Mouse (Mus musculus): ENCODE data around the gene Prrc2a.

Gene Prrc2a

GRCm38 (mm10) chr17:35189186-35189585 lies 24.5 kb upstream of the Prrc2a start:
- no peak for DNase-seq

GRCm38 (mm10) chr17:35187959-35188610 lies 23.4 kb upstream of the Prrc2a start, which contains the start of gene Lst1:
Lst1 (minus strand) TSS chr17:35188439.
- no peak for DNase-seq

- no peak for DNase-seq
Measured at GRCm38 (mm10) chr17:35187345-35187744, 22.6 kb upstream of the Prrc2a start.

GRCm38 (mm10) chr17:35186681-35187080 lies 22.0 kb upstream of the Prrc2a start:
- no peak for DNase-seq

GRCm38 (mm10) chr17:35185639-35186611 lies 21.2 kb upstream of the Prrc2a start:
- no peak for DNase-seq

GRCm38 (mm10) chr17:35180093-35180492 lies 15.4 kb upstream of the Prrc2a start:
- no peak for DNase-seq

- no peak for DNase-seq
Measured at GRCm38 (mm10) chr17:35178528-35178927, 13.8 kb upstream of the Prrc2a start.

GRCm38 (mm10) chr17:35175968-35176367 lies 11.3 kb upstream of the Prrc2a start, which contains the start of gene Aif1:
Aif1 (minus strand) TSS chr17:35176068.
- no peak for DNase-seq

GRCm38 (mm10) chr17:35175382-35175781 lies 10.7 kb upstream of the Prrc2a start:
- no peak for DNase-seq

- no peak for DNase-seq
Measured at GRCm38 (mm10) chr17:35174201-35174977, 9.7 kb upstream of the Prrc2a start.

GRCm38 (mm10) chr17:35173329-35173728 lies 8.6 kb upstream of the Prrc2a start:
- DNase-seq, result no peak

GRCm38 (mm10) chr17:35172445-35173234 lies 7.9 kb upstream of the Prrc2a start:
- no peak for DNase-seq

GRCm38 (mm10) chr17:35168541-35169207 lies 4.0 kb upstream of the Prrc2a start:
- DNase-seq, result no peak

- no peak for DNase-seq
Measured at GRCm38 (mm10) chr17:35167794-35168193, 3.1 kb upstream of the Prrc2a start.

GRCm38 (mm10) chr17:35166352-35167035 lies 1.8 kb upstream of the Prrc2a start:
- peak; percentile 60 for DNase-seq

GRCm38 (mm10) chr17:35165451-35166155 lies 906 bp upstream of the Prrc2a start:
- DNase-seq, result no peak

- DNase-seq, result peak; percentile 50
Measured at GRCm38 (mm10) chr17:35164218-35164567, 504 bp downstream of the Prrc2a start.

- DNase-seq, result no peak
Measured at GRCm38 (mm10) chr17:35163326-35164081, 1.2 kb downstream of the Prrc2a start.

GRCm38 (mm10) chr17:35162730-35163129 lies 2.0 kb downstream of the Prrc2a start:
- DNase-seq, result no peak

GRCm38 (mm10) chr17:35162121-35162520 lies 2.6 kb downstream of the Prrc2a start:
- no peak for DNase-seq

All from cerebellum, adult 11 months (tissue).